Mouse (Mus musculus) spleen, adult 2 months (tissue): ENCODE results near the gene Vps36. TPM values are rescaled to one million over a fixed set of nuclear protein-coding genes. Genes with fewer than 3 reads are reported as not detected.

ENCODE experiments used
- DNase-seq, 2 experiments: peaks; one replicate each; pipeline versions ENCODE4 v3.0.0 to v3.0.0-alpha.2; 2012 to 2021; ENCODE audit warnings: low spot score in 2 of 2, low read depth in 1 of 2
- H3K27ac ChIP-seq: fragments of 200-500 bp; 2 replicates; pipeline ENCODE4 v1.5.1; 2012; ENCODE audit warnings: low read length, inconsistent platforms; ENCODE audit not compliant: insufficient read depth
- H3K27me3 ChIP-seq: fragments of 200-500 bp; 2 replicates; pipeline ENCODE4 v1.6.1; 2012; ENCODE audit warnings: mild to moderate bottlenecking, moderate library complexity, low read length, inconsistent platforms; ENCODE audit not compliant: control insufficient read depth, insufficient read depth
- H3K36me3 ChIP-seq: fragments of 200-500 bp; 2 replicates; pipeline ENCODE4 v1.6.1; 2012; ENCODE audit warnings: mild to moderate bottlenecking, low read length, inconsistent platforms; ENCODE audit not compliant: control insufficient read depth, insufficient read depth
- H3K4me1 ChIP-seq: fragments of 200-500 bp; 2 replicates; pipeline ENCODE4 v1.6.1; 2011; ENCODE audit warnings: inconsistent platforms; ENCODE audit not compliant: control insufficient read depth, insufficient read depth, insufficient read length
- H3K4me3 ChIP-seq: fragments of 200-500 bp; 2 replicates; pipeline ENCODE4 v1.5.1; 2011; ENCODE audit warnings: mild to moderate bottlenecking, inconsistent platforms; ENCODE audit not compliant: insufficient read depth, insufficient read length; ENCODE audit errors: extremely low read depth
- CTCF ChIP-seq: fragments of 200-500 bp; IDR thresholded peaks from 2 replicates; pipeline ENCODE4 v1.5.1; 2011; ENCODE audit warnings: mild to moderate bottlenecking, inconsistent platforms; ENCODE audit not compliant: insufficient read depth, insufficient read length, insufficient replicate concordance; ENCODE audit errors: extremely low read depth
- POLR2A ChIP-seq: fragments of 200-500 bp; IDR thresholded peaks from 2 replicates; pipeline ENCODE4 v1.6.1; 2011; ENCODE audit warnings: low read depth, low read length, inconsistent platforms
- WGBS: fragments of 180-500 bp; shearing (Covaris S2); methylation state at CpG from one replicate; pipeline ENCODE4 v1.1.7; 2018; 5-methylcytosine and 5-hydroxymethylcytosine counted together
- polyA plus RNA-seq: library from polyadenylated mRNA; depleted of rRNA; stranded (reverse); fragments of >200 nt; gene quantifications from 2 replicates; pipeline ENCODE4 v1.2.3, GENCODE M21; 2012; rRNA removed

Vps36 gene
- polyA plus RNA-seq = 5.2 and 5.9 TPM in 2 replicates

GRCm38 (mm10) chr8:22192660-22193431, at the start of gene Vps36:
Gene Vps36 (plus strand): TSS chr8:22192809.
- TF ChIP-seq POLR2A (peak; percentile 42), CTCF (peak; percentile 99)
- Histone ChIP-seq H3K36me3 (no peaks in the 10 kb centered on the region), H3K27ac (peak within 1 kb of the TSS; percentile 99), H3K4me3 (peak within 1 kb of the TSS; percentile 96), H3K4me1 (peaks cover 4% of the 10 kb centered on the region), H3K27me3 (no peaks in the 10 kb centered on the region)
- peak; percentile 61 to 79 for DNase-seq
- WGBS = under 1% methylated on average over 73 of the region's 73 CpGs

GRCm38 (mm10) chr8:22143764-22144491, 48.7 kb upstream of the Vps36 start:
- no peak overlapping the region for H3K4me3 ChIP-seq
- DNase-seq = no peak
- TF ChIP-seq CTCF (no peak), POLR2A (no peak)
- H3K4me1 ChIP-seq = no peaks in the 10 kb centered on the region
- H3K27ac ChIP-seq = no peak overlapping the region
- WGBS = 83% methylated on average over 1 of the region's 1 CpGs
- peaks cover 2% of the 10 kb centered on the region; the same call in 1 of the 2 replicates for H3K36me3 ChIP-seq
- no peaks in the 10 kb centered on the region for H3K27me3 ChIP-seq

- TF ChIP-seq CTCF = no peak
- TF ChIP-seq POLR2A = no peak
- WGBS = 89% methylated on average over 6 of the region's 6 CpGs
Observed at GRCm38 (mm10) chr8:22145831-22146230, 46.8 kb upstream of the Vps36 start.

GRCm38 (mm10) chr8:22147706-22148366, 44.8 kb upstream of the Vps36 start:
- 76% methylated on average over 9 of the region's 9 CpGs for WGBS
- H3K27me3 ChIP-seq = no peaks in the 10 kb centered on the region
- DNase-seq = no peak

More at GRCm38 (mm10) chr8:22145831-22146230, 46.8 kb upstream of the Vps36 start:
- peaks cover 2% of the 10 kb centered on the region; the same call in 1 of the 2 replicates for H3K36me3 ChIP-seq
- no peaks in the 10 kb centered on the region for H3K27me3 ChIP-seq
- H3K27ac ChIP-seq = no peak overlapping the region
- H3K4me1 ChIP-seq = no peaks in the 10 kb centered on the region
- H3K4me3 ChIP-seq = no peak overlapping the region
- no peak for DNase-seq

GRCm38 (mm10) chr8:22148367-22148740, 44.3 kb upstream of the Vps36 start:
- no peak for DNase-seq
- no peaks in the 10 kb centered on the region for H3K4me1 ChIP-seq
- H3K27me3 ChIP-seq = no peaks in the 10 kb centered on the region
- peaks cover 2% of the 10 kb centered on the region; the same call in 1 of the 2 replicates for H3K36me3 ChIP-seq
- H3K4me3 ChIP-seq = no peak overlapping the region
- TF ChIP-seq POLR2A (no peak), CTCF (no peak)
- H3K27ac ChIP-seq = no peak overlapping the region
- WGBS = 95% methylated on average over 7 of the region's 7 CpGs

More at GRCm38 (mm10) chr8:22147706-22148366, 44.8 kb upstream of the Vps36 start:
- TF ChIP-seq POLR2A = no peak
- no peak for TF ChIP-seq CTCF
- Histone ChIP-seq H3K4me1 (no peaks in the 10 kb centered on the region), H3K4me3 (no peak overlapping the region), H3K36me3 (peaks cover 2% of the 10 kb centered on the region; the same call in 1 of the 2 replicates), H3K27ac (no peak overlapping the region)

- Histone ChIP-seq H3K4me3 (no peak overlapping the region), H3K36me3 (peaks cover 2% of the 10 kb centered on the region; the same call in 1 of the 2 replicates), H3K27ac (no peak overlapping the region), H3K27me3 (no peaks in the 10 kb centered on the region), H3K4me1 (no peaks in the 10 kb centered on the region)
- no peak for DNase-seq
- TF ChIP-seq CTCF (no peak), POLR2A (no peak)
- WGBS = 93% methylated on average over 11 of the region's 11 CpGs
Observed at GRCm38 (mm10) chr8:22149643-22150344, 42.8 kb upstream of the Vps36 start.
